Mouse (Mus musculus) macrophage (primary cell): ENCODE measurements at regions not wholly inside any gene's neighbourhood (a gene's known extent, or its start where the extent isn't known, plus 50 kb on each side); places are given as distances from the start of the nearest gene placed in this dataset.

Experiments
- H3K27ac ChIP-seq: fragments of 350-480 bp; formaldehyde crosslinking; 2 replicates; pipeline ENCODE4 v1.9.0; 2021
- H3K36me3 ChIP-seq: fragments of 350-480 bp; formaldehyde crosslinking; 2 replicates; pipeline ENCODE4 v1.9.0; 2021; ENCODE audit errors: inconsistent target
- H3K4me3 ChIP-seq: fragments of 350-480 bp; formaldehyde crosslinking; 2 replicates; pipeline ENCODE4 v1.9.0; 2021; ENCODE audit errors: inconsistent target
- H3K79me2 ChIP-seq: fragments of 350-480 bp; formaldehyde crosslinking; 2 replicates; pipeline ENCODE4 v1.9.0; 2021; ENCODE audit errors: inconsistent target
- WGBS: methylation state at CpG from one replicate; pipeline ENCODE4 v1.1.7; 2026; ENCODE audit warnings: inconsistent platforms; ENCODE audit not compliant: missing documents; 5-methylcytosine and 5-hydroxymethylcytosine counted together

GRCm38 (mm10) chr7:136180996-136181395 is 464.8 kb upstream of the Mki67 start:
- Histone ChIP-seq H3K27ac (no peak overlapping the region), H3K79me2 (no peaks in the 10 kb centered on the region), H3K36me3 (no peaks in the 10 kb centered on the region), H3K4me3 (no peak overlapping the region)
- 72% methylated on average over 6 of the region's 6 CpGs for WGBS

- Histone ChIP-seq H3K4me3 (no peak overlapping the region), H3K79me2 (no peaks in the 10 kb centered on the region), H3K36me3 (no peaks in the 10 kb centered on the region), H3K27ac (no peak overlapping the region)
- 77% methylated on average over 5 of the region's 5 CpGs for WGBS
Observed at GRCm38 (mm10) chr7:136182101-136182500, 465.9 kb upstream of the Mki67 start.

- Histone ChIP-seq H3K79me2 (no peaks in the 10 kb centered on the region), H3K36me3 (no peaks in the 10 kb centered on the region), H3K27ac (no peak overlapping the region), H3K4me3 (no peak overlapping the region)
- WGBS = 90% methylated on average over 17 of the region's 17 CpGs
Observed at GRCm38 (mm10) chr7:136196424-136197160, 480.4 kb upstream of the Mki67 start.

GRCm38 (mm10) chr7:136208879-136209278 is 492.7 kb upstream of the Mki67 start:
- H3K4me3 ChIP-seq = no peak overlapping the region
- no peaks in the 10 kb centered on the region for H3K36me3 ChIP-seq
- no peaks in the 10 kb centered on the region for H3K79me2 ChIP-seq
- WGBS = 90% methylated on average over 11 of the region's 12 CpGs
- no peak overlapping the region for H3K27ac ChIP-seq

- 77% methylated on average over 31 of the region's 31 CpGs for WGBS
- H3K79me2 ChIP-seq = no peaks in the 10 kb centered on the region
- no peak overlapping the region for H3K4me3 ChIP-seq
- H3K36me3 ChIP-seq = no peaks in the 10 kb centered on the region
- no peak overlapping the region for H3K27ac ChIP-seq
Observed at GRCm38 (mm10) chr7:136209299-136210171, 493.4 kb upstream of the Mki67 start.

DNA sequence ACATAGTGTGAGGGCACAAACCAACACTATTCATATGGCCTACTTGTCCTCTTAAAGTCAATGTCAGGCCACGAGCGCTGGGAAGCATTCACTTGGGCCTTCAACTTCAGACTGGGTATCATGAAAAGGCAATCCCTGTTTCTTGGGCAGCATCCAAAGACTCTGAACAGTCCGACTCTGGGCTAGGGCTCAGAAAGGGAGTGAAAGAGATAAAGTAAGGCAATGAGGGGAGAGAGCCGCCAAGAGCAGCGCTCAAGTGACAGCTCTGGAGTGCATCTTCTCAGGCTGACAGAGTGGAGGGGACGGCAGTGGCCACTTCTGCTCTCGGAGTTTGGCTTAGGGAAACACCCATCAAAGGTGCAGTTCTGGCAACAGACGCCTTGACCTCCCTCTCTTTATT is 496.3 kb upstream of the Mki67 start:
- no peak overlapping the region for H3K4me3 ChIP-seq
- H3K79me2 ChIP-seq = no peaks in the 10 kb centered on the region
- no peak overlapping the region for H3K27ac ChIP-seq
- no peaks in the 10 kb centered on the region for H3K36me3 ChIP-seq
- 84% methylated on average over 8 of the region's 8 CpGs for WGBS

DNA sequence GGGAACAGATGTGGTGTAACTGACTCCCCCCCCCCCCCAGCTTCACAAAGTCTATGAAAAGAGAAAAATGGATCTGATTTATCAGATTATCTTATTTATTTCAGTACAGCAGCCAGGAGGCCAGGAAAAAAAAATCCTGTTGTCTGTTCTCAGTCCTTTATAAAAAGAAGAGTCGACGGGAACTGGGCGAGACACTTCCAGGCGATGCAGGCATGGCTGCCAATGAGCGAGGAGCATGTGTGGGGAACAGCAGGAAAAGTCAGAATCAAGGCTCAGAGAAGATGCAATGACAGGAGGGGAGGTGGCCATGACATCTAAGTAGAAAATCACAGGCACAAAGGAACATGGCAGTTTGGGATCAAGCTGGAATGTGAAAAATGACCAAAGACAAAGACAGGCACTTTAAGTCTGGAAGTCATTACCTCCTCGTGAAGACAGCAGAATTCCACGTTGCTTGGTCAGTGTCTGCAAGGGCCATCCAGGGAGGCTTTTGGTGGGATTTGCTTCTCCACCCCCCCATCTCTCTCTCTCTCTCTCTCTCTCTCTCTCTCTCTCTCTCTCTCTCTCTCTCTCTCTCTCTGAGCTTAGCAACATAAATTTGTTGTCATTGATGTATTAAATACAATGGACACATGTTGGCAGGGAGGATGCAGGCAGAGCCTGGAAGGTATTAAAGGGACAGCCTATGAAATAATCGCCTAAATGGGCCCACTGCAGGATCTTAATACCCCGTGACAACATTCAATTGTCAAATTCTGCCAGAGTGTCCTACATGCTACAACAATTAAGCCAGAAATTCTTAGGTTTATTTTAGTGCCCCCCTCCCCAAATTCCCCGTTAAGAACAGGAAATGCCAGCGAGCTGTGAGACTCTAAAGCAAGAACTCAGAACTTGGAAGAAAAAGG is 497.1 kb upstream of the Mki67 start:
- no peaks in the 10 kb centered on the region for H3K79me2 ChIP-seq
- H3K4me3 ChIP-seq = no peak overlapping the region
- H3K36me3 ChIP-seq = no peaks in the 10 kb centered on the region
- 74% methylated on average over 11 of the region's 11 CpGs for WGBS
- H3K27ac ChIP-seq = no peak overlapping the region

DNA sequence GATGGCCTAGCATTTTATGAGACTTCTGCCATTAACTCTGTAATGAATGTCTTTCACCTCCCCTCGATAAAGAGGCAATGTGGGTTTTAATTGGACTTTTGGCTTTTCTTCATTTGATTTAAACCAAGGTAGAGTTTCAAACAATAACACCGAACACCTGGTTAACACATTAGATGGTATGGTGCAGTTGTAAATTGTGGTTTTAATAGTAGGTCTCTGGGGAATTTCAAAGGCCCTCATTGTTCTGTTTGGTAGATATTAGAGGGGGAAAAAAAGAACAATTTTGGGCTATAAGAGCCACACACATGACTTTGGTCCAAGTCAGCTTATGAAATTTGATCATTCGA is 497.8 kb upstream of the Mki67 start:
- H3K36me3 ChIP-seq = no peaks in the 10 kb centered on the region
- H3K79me2 ChIP-seq = no peaks in the 10 kb centered on the region
- no peak overlapping the region for H3K4me3 ChIP-seq
- H3K27ac ChIP-seq = no peak overlapping the region
- WGBS = 90% methylated on average over 3 of the region's 3 CpGs

DNA sequence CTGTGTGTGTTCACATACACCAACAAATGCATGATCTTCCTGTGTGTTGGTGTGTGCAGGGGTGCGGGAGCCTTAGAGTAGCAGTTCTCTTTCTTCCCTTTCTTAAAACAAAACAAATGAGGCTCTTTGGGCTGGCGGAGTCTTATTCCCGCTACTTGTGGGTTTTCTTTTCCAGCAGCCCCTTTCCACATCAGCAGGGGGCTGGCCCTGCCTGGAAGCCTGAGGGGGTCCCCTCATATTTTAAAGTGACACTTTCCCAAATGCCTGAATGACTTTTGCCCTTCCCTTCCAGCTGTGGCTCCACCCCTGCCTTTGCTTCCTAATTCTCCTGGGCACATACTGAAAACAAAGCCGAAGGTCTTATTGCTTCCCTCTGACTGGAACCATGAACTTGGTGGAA is 498.3 kb upstream of the Mki67 start:
- Histone ChIP-seq H3K79me2 (no peaks in the 10 kb centered on the region), H3K27ac (no peak overlapping the region), H3K4me3 (no peak overlapping the region), H3K36me3 (no peaks in the 10 kb centered on the region)
- whole genome bisulfite sequencing = 79% methylated on average over 4 of the region's 4 CpGs

DNA sequence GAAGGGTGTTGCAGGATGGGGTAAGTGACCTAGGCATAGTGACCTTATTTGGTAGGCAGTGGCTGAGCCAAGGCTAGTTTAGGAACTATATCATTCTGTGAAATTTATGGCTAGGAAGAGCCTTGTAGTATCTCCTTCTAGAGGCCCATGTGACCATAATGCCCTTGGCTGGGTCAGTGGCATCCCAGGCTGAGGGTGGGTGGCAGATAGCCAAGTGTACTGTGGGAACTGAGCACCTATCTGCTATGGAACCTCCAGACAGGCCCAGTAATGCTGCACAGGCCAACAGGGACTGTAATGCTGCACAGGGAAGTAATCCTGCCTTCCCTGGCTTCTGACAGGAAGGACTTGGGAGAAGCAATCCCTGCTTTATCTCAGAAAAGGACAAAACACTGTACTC is 500.6 kb upstream of the Mki67 start:
- no peak overlapping the region for H3K27ac ChIP-seq
- no peak overlapping the region for H3K4me3 ChIP-seq
- no peaks in the 10 kb centered on the region for H3K36me3 ChIP-seq
- no peaks in the 10 kb centered on the region for H3K79me2 ChIP-seq

- Histone ChIP-seq H3K4me3 (no peak overlapping the region), H3K36me3 (no peaks in the 10 kb centered on the region), H3K27ac (no peak overlapping the region), H3K79me2 (no peaks in the 10 kb centered on the region)
- 44% methylated on average over 14 of the region's 14 CpGs for WGBS
Observed at GRCm38 (mm10) chr7:136219564-136220244, 503.5 kb upstream of the Mki67 start.

DNA sequence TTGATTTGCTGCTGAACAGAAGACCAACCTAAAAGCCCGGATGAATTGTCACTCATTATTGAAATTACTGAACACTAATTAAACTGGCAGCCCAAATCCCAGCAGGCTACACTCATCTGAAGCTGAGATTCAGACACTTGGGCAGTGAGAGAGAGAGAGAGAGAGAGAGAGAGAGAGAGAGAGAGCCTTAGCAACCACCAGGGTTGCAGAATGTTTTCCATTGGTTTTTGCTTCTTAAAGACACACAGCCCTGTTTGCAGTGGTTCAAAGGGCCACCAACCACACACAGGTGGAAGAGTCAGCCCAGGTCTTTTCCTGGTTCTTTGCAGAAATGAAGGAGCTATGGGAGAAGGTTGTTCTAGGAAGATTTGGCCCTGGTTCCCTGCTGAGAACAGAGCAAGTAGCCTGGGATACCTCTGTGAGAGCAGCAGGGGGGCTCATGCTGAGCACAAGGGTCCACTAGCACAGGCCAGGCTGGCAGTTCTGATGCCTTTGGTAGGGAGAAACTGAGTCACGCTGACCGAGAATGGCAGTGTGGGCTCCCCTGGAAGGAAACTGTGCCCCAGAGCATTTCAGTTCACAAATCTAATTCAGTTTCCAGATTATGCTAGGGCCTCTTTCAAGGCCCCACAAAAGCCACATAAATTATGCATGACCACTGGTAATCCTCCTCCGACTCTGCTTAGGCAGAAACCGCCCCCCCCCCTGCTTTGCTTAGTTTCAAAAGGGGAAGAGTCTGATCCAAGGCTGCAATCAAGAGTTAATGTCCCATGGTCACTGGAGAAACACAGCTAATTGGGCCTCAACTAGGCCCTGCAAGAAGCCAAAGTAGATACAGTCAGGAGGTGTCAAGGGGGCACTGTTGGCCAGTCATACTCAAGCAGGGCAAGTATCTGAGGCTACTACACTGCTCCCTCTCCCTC is 504.3 kb upstream of the Mki67 start:
- no peaks in the 10 kb centered on the region for H3K36me3 ChIP-seq
- 48% methylated on average over 5 of the region's 5 CpGs for WGBS
- H3K79me2 ChIP-seq = no peaks in the 10 kb centered on the region
- no peak overlapping the region for H3K27ac ChIP-seq
- H3K4me3 ChIP-seq = no peak overlapping the region

GRCm38 (mm10) chr7:136221620-136222019 is 505.5 kb upstream of the Mki67 start:
- no peaks in the 10 kb centered on the region for H3K79me2 ChIP-seq
- H3K4me3 ChIP-seq = no peak overlapping the region
- no peaks in the 10 kb centered on the region for H3K36me3 ChIP-seq
- no peak overlapping the region for H3K27ac ChIP-seq
- 87% methylated on average over 7 of the region's 7 CpGs for WGBS
